Mouse (Mus musculus) MEL-GATA-1-ER (cell line): ENCODE data around the gene Klhl31.
A peak's percentile ranks its signal among the peaks of the same experiment; 100 is the strongest.

Source experiments
- DNase-seq: peaks from one replicate; pipeline ENCODE4 v3.0.0-alpha.2; 2012; ENCODE audit warnings: low read depth; ENCODE audit errors: extremely low read depth

Klhl31 gene

DNA sequence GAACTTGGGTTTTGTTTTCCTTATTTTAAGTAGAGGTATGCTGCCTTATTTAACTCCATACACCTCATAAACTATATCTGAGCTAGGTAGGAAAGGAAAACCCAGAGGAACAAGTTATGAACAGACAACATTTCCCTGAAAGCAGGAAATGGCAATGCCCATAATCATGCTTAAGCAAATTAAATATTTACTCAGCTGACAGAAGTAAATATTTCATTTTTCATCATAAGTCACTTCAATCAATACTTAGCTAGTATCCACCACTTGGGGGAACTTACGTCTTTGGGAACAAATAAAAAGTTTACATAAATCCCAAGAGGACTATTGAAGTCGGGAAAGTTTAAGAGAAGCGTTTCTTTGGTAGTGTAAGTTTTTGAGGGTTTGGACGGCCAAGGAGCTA lies 67.2 kb downstream of the Klhl31 start:
- no peak for DNase-seq

DNA sequence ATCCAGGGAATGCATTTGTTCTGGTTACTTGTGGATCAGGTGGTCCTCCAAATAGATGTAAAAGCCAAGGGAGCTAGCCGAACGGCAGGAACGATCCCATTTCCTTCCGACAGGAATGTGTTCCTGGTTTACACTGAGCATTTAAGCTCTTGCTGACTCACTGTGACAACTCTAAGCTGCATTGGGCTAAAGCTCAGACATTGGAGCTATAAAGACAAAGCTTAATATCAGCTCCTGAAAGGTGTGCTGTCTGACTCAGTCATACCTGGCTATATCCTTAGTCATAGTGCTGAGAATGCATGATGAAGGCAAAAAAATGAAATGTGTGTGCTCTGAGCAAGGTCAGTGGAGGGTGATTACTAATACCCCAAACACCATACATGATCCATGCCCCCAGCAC lies 67.8 kb downstream of the Klhl31 start:
- no peak for DNase-seq

GRCm38 (mm10) chr9:77706515-77706914 lies 70.2 kb downstream of the Klhl31 start:
- DNase-seq = no peak

DNA sequence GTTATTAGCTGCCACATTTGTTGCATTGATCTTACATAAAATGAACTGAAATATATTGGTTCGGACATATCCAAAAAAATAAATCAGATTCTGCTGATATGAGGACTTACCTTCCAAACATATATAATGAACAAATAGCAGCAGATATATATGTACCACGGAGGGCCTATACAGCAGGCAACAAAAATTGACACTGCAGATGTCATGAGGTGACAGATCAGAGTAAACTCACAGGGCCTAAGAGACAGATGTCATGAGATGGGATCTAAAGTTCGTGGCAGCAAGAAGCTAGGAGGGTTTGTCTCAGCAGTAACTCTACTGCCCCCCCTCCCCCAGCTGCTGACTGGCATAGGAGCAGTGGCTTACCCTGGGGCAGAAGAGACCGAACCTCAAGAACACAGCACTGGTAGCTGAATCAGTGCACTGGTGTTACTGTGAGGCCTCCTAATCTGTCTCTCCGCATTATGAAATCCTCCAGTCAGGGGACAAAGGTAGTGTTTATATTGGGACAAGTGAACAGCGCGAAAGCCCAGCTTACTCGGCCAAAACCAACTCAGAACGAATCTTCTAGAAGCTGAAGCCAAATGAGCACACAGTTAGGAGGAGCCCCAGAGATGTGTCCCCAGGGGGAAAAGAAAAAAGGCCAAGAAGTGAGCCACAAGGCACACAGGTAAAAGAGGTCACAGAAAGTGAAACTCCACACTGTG lies 71.3 kb downstream of the Klhl31 start:
- DNase-seq = no peak

- DNase-seq = peak; percentile 38
Measured at GRCm38 (mm10) chr9:77708950-77709349, 72.7 kb downstream of the Klhl31 start.
